Mouse (Mus musculus) spleen, adult 2 months (tissue): Measurements from ENCODE around the gene Slc22a3.

ENCODE experiments used
- CTCF ChIP-seq: fragments of 200-500 bp; IDR thresholded peaks from 2 replicates; pipeline ENCODE4 v1.5.1; 2011; ENCODE audit warnings: mild to moderate bottlenecking, inconsistent platforms; ENCODE audit not compliant: insufficient read depth, insufficient read length, insufficient replicate concordance; ENCODE audit errors: extremely low read depth
- POLR2A ChIP-seq: fragments of 200-500 bp; IDR thresholded peaks from 2 replicates; pipeline ENCODE4 v1.6.1; 2011; ENCODE audit warnings: low read depth, low read length, inconsistent platforms

DNA sequence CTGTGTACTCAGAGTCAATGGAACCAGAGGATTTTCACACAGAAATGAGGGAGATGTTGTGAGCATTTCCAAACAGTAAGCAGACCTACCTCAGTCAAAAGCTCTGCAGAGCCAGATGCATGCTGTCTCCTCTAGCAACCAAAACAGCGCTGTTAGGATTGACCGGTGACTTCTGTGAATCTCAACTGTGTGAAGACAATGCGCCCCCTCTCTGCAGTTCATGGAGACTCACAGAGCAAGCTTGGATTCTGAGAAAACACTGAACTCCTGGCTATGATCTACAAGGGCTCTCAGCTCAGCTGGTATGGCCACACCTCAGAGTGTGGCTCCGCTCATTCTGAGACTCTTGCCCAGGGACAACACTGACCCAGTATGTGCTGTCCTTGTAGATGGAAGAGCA lies 56.3 kb downstream of the Slc22a3 start:
- TF ChIP-seq CTCF (no peak), POLR2A (no peak)
